Mouse (Mus musculus) urinary bladder, postnatal 10 days (tissue): Measurements from ENCODE around the gene Prkar2b.
"Not testable (repeated sequence)": the region's sequence is repeated elsewhere in the genome, so short reads cannot be mapped to it uniquely, and the experiment has no call there.

Experiments used
- DNase-seq: peaks from one replicate; pipeline ENCODE4 v3.0.0; 2022; ENCODE audit warnings: low spot score

Gene Prkar2b

DNA sequence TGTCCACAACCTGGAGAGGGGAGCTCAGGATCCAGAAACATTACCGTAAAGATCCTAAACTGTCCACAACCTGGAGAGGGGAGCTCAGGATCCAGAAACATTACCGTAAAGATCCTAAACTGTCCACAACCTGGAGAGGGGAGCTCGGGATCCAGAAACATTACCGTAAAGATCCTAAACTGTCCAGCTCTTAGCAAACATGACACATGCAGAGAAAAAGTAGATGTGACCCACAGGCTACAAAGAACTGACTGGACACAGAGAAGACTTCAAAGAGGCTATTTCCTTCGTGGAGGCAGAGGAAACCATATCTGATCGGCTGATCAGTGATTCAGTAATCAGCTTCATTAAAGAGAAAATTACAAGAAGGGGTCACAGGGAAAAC is 51.1 kb downstream of the Prkar2b start:
- DNase-seq, result not testable (repeated sequence)

DNA sequence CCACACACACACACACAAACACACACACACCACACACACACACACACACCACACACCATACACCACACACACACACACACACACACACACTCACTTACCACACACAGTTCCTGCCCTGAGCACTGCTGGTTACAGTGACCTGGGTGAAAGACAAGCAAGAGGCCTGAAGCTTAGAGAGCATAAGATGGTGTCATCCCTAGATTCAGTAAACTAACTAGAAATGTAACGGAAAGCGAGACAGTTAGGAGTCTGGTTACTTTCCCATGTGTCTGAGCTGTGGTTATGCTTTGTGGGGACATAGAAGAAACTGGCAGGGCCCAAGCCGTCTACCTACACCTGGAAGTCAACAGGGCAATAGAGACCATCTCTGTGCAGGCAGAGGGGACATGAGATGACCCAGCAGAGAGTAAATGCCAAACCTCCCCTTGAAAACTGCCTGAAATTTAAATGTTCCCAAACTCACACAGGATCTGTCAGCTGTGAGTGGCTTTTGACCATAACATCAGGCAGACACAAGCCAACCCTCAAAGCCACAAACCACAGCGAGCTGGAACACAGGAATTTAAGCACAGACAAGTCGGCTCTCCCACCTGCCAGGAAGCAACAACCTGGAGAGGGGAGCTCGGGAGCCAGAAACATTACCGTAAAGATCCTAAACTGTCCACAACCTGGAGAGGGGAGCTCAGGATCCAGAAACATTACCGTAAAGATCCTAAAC is 51.7 kb downstream of the Prkar2b start:
- DNase-seq, result no peak

DNA sequence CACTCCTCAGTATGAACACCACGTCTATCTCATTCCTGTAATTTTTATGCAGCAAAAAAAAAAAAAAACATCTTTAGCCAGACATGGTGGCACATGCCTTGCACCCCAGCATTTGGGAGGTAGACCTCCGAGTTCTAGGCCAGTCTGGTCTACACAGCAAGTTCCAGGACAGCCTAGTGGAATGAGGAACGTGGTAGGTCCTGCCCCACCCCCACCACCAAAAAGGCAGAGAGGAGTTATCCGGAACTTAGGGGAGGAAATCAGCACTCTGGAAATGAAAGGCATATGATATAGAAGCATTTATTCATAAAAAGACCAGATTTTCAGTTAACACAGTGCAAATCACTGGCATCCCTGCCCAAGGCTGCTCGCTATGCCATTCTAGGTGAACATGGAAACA is 52.4 kb downstream of the Prkar2b start:
- no peak for DNase-seq

GRCm38 (mm10) chr12:32007646-32008045 is 53.5 kb downstream of the Prkar2b start:
- DNase-seq, result no peak

DNA sequence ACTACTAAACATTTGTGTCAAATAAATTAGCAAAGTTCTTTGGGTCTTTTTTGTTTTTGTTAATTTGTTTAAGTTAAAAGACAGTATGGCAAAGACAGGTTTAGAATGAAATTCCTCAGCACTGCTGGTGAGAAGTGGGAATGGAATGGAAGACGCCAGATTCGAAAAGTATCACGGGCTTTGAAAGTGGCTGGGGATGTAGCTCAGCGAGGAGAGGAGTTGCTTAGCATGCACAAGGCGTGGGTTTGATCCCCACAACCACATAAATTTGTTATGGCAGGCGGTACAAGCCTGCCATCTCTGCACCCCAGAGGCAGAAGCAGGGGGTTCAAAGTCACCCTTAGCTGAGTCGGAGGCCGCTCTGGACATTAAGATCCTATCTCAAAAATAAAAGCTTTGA is 54.1 kb downstream of the Prkar2b start:
- no peak for DNase-seq

GRCm38 (mm10) chr12:32006391-32006929 is 54.6 kb downstream of the Prkar2b start:
- DNase-seq, result no peak

GRCm38 (mm10) chr12:32000464-32000863 is 60.6 kb downstream of the Prkar2b start:
- DNase-seq, result no peak

DNA sequence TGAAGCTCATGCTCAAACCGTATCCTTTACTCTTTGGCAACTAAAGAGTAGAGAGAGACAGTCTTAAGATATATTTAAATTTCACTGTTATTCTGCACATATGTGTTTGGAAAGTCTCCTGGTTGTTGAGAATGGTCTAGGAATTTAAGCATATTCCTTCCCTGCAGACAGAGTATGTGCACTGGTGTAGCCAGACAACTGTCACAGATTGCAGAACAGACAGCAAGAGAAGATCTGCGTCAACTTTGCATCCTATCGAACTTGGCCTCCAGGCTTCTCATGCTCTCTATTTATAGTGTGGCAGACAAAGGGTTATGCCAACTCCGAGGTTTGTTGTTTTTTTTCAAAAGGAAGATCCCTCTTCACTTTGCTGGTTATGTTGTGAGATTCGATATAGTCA is 62.4 kb downstream of the Prkar2b start:
- DNase-seq, result no peak

DNA sequence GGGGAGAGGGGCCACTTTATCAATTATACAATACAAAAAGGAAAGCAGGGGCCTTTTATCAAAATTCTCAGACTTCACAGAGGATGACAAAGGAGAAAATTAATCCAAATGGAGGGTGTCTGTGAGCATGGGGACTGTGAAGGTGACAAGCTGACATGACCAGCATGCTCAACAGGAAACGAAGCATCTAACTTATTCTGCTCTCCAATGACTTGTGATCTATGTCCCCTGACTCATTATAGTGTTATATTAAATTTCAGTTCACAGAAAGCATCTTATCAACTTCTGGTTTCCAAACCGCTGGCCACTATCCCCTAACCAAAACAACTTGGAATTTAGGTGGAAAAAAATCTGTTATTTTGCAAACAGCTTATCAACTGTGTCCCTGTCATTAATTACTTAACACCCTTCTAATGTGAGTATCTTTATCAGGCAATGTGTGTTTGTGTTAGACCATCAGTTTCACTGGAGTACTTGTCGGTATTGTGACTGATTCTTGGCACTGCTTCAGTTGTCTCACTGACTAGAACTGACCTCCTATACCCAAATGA is 63.7 kb downstream of the Prkar2b start:
- no peak for DNase-seq

DNA sequence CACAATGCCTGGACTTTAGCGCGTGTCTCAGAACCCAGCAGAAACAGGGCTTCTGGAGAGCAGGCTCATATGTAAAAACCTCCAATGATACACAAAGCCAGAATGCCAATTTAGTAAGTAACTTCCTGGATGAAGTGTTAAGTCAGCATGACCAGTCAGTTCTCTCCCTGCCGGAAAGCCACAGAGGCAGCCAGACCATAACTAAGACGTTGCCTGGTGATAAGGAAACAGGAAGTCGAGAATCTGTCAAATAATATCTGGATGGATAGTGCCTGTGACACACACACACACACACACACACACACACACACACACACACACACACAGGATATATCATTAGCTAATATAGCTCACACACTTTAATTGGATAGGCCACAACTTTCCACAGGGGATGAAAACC is 64.2 kb downstream of the Prkar2b start:
- DNase-seq, result no peak

GRCm38 (mm10) chr12:31990575-31990974 is 70.5 kb downstream of the Prkar2b start:
- no peak for DNase-seq

- no peak for DNase-seq
Observed at GRCm38 (mm10) chr12:31989726-31990125, 71.4 kb downstream of the Prkar2b start.

GRCm38 (mm10) chr12:31986463-31986862 is 74.6 kb downstream of the Prkar2b start:
- no peak for DNase-seq

- DNase-seq, result no peak
Observed at GRCm38 (mm10) chr12:31985738-31986137, 75.4 kb downstream of the Prkar2b start.

DNA sequence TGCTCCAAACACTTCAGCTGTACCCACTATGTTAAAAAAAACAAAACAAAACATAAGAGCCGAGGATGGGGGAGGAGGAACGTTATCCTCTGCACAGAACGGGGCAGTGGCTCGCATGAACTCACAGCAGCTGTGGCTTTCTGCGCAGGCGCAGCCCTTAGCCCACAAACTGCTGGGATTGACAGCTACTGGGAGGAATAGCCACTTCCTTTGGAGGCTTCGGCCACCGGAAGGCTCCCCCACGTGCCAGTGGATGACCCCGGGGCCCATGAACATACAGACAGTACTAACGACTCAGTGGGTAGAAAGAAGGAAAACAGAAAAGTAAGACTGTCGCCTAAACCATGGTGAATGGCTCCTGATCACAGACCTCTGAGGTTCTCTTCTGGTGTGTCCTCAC is 76.4 kb downstream of the Prkar2b start:
- no peak for DNase-seq

DNA sequence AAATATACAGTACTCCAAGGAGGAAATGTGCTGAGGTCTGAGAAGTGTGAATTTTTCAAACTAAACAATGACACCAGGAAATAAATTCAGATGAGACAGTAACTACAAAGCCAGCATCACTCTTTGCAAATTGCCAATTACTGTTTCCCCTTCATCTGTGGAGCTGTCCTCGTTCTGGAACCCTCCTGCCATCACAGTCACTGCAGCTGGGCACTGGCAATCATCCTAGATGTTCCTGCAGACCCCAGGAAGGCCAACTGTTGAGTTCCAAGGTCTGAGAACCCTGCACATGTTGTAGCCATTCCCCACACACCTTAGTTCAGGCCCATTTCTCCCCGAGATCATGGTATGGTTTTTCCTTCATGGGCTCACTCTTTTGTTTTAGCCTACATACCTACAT is 76.9 kb downstream of the Prkar2b start:
- no peak for DNase-seq

DNA sequence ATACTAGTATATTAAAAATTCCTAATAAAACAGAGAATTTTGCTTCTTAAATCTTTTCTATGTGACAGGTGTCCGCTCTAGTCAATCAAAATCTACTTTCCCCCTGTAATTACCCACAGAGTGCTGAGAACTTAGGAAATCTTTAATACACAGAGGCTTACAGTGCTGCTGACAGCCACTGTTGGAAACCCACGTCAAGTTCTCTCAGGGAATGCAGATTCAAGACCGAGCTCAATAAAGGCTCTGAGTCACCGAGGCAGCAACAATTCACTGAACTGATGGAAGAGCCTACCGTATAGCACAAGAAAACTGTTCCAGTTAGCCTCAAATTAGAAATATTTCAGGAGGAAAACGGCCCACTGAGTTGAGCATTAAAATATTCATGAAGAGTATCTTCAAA is 77.3 kb downstream of the Prkar2b start:
- DNase-seq, result no peak

GRCm38 (mm10) chr12:31983238-31983637 is 77.9 kb downstream of the Prkar2b start:
- DNase-seq, result no peak

DNA sequence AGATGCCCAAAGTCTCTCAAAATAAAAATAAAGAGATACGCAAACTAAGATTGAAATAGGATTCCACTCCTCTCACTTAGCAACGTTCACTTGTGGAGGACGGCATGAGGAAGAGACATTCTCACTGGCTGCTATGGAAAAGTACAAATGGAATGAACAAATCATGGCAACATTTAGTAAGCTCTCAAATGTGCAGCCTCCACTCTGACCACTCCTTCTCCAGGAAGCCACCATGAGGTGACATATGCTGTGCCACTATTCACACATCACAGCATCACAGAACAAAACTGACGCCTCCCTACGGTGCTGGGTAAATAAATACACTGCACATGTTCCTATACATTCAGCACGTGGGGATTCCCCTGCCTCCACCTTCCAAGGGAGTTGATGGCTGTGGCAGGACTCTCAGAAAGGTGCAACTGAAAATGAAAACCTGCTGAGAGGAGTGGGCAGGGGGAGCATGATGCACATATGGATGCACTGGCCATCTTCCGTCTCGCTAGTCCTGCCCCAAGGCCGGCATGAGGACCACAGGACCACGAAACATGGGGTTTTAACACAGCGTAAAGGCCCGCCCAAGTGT is 83.4 kb downstream of the Prkar2b start:
- no peak for DNase-seq

DNA sequence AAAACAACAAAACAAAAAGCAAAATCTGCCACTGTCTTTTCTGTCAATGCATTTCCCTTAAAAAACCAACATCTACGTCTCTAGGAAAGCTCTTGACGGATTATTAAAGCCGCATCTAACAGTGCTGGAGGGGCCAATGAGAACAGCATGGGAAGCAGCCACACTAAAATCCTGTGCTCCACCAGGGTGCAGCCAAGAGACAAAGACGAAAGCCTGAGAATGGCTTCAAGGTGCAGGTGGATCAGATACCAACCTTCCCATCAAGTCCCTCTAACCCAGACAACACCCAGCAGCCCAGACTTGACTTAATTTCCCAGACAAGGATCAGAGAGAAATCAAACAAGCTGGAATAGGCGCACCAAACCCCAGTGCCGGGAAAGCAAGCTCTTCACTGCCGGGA is 84.6 kb downstream of the Prkar2b start:
- no peak for DNase-seq

DNA sequence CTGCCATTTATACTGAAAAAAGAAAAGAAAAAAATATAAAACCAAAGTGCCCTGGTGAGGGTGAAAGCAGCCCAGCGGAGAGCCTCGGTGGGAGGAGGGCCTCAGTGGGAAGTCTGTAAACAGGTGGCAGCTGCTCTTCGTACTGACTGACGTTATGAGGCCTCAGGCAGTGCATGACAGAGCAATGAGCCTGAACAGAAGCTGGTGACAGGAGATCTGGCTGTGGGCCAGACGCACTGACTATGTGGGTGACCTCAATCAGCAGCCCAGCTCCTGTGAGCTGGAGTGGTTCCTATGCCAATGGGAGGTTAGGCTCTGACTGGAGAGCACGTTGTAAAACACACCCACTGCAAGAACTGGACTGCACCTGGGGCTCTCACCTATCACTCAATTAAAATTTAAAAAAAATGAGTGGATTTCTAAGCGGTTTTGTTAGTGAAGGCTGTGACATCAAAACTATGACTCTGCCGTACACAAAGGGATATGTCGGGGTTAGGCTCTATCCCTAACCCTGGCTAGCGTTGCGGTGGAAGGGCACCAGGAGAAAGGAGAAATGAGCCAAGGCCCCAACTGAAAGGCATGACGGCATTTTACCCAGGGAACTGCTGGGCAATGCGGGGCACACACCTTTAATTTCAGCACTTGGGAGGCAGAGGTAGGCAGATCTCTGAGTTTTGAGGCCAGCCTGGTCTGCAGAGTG is 87.5 kb downstream of the Prkar2b start:
- no peak for DNase-seq

- no peak for DNase-seq
Observed at GRCm38 (mm10) chr12:31971547-31971946, 89.5 kb downstream of the Prkar2b start.

GRCm38 (mm10) chr12:31969111-31969510 is 92.0 kb downstream of the Prkar2b start:
- DNase-seq, result no peak
